Mouse (Mus musculus) myocyte (in vitro differentiated cells): ENCODE measurements around the gene Lrrc74b. TPM values are rescaled to one million over a fixed set of nuclear protein-coding genes. Genes with fewer than 3 reads are reported as not detected.

Source experiments
- H3K27me3 ChIP-seq: one replicate; pipeline ENCODE4 v1.6.1; 2011; ENCODE audit not compliant: control insufficient read depth, insufficient read depth, insufficient read length
- H3K36me3 ChIP-seq: one replicate; pipeline ENCODE4 v1.6.1; 2011; ENCODE audit not compliant: control insufficient read depth, insufficient read depth
- H3K4me2 ChIP-seq: one replicate; pipeline ENCODE4 v1.6.1; 2011; ENCODE audit warnings: low read depth, control low read depth
- H3K4me3 ChIP-seq: one replicate; pipeline ENCODE4 v1.5.1; 2011; ENCODE audit warnings: mild to moderate bottlenecking, control low read depth, moderate library complexity
- H3K79me2 ChIP-seq: one replicate; pipeline ENCODE4 v1.6.1; 2011; ENCODE audit not compliant: control insufficient read depth, insufficient read depth
- H3ac ChIP-seq: one replicate; pipeline ENCODE4 v1.6.1; 2011; ENCODE audit not compliant: control insufficient read depth, insufficient read length
- CEBPB ChIP-seq: IDR thresholded peaks from 2 replicates; pipeline ENCODE4 v1.6.1; 2011; ENCODE audit warnings: mild to moderate bottlenecking, moderate library complexity; ENCODE audit not compliant: poor library complexity, insufficient read depth, severe bottlenecking
- E2F4 ChIP-seq: IDR thresholded peaks from one replicate; pipeline ENCODE4 v1.6.1; 2011; ENCODE audit warnings: mild to moderate bottlenecking, control low read depth, moderate library complexity; ENCODE audit not compliant: insufficient read depth
- MAX ChIP-seq: IDR thresholded peaks from one replicate; pipeline ENCODE4 v1.6.1; 2011; ENCODE audit warnings: low read depth, mild to moderate bottlenecking, control low read depth
- MYOD1 ChIP-seq, 3 experiments: IDR thresholded peaks; one replicate each; pipeline ENCODE4 v1.6.1; 2011; ENCODE audit warnings: control low read depth in 2 of 3, low read depth in 2 of 3, mild to moderate bottlenecking in 2 of 3, moderate library complexity in 1 of 3; ENCODE audit not compliant: insufficient read length in 2 of 3, control insufficient read depth in 1 of 3
- MYOG ChIP-seq, 3 experiments: IDR thresholded peaks; one replicate each; pipeline ENCODE4 v1.6.1; 2011; ENCODE audit warnings: control low read depth in 2 of 3, low read depth in 2 of 3, mild to moderate bottlenecking in 2 of 3; ENCODE audit not compliant: insufficient read length in 2 of 3, control insufficient read depth in 1 of 3, insufficient read depth in 1 of 3
- POLR2A ChIP-seq: IDR thresholded peaks from one replicate; pipeline ENCODE4 v1.6.1; 2011; ENCODE audit warnings: low read depth, mild to moderate bottlenecking, control low read depth, moderate library complexity; ENCODE audit not compliant: insufficient read length
- POLR2AphosphoS2 ChIP-seq: IDR thresholded peaks from one replicate; pipeline ENCODE4 v1.6.1; 2011; ENCODE audit warnings: low read depth, control low read depth; ENCODE audit not compliant: insufficient read length
- REST ChIP-seq: IDR thresholded peaks from one replicate; pipeline ENCODE4 v1.6.1; 2011; ENCODE audit warnings: mild to moderate bottlenecking, control low read depth, moderate library complexity; ENCODE audit not compliant: insufficient read depth, insufficient read length
- SRF ChIP-seq: IDR thresholded peaks from one replicate; pipeline ENCODE4 v1.6.1; 2011; ENCODE audit warnings: low read depth; ENCODE audit not compliant: control insufficient read depth, insufficient read length
- TCF12 ChIP-seq: IDR thresholded peaks from one replicate; pipeline ENCODE4 v1.6.1; 2011; ENCODE audit warnings: mild to moderate bottlenecking, control low read depth; ENCODE audit not compliant: poor library complexity, insufficient read depth, severe bottlenecking
- TCF3 ChIP-seq: IDR thresholded peaks from one replicate; pipeline ENCODE4 v1.6.1; 2011; ENCODE audit warnings: low read depth, control low read depth; ENCODE audit not compliant: insufficient read length
- USF1 ChIP-seq: IDR thresholded peaks from one replicate; pipeline ENCODE4 v1.6.1; 2011; ENCODE audit warnings: low read depth, mild to moderate bottlenecking, control low read depth, moderate library complexity
- polyA plus RNA-seq: library from polyadenylated mRNA; unstranded; fragments of >200 nt; fragmentation: generic; extraction: Trizol; gene quantifications from one replicate; pipeline ENCODE4 v1.2.1, GENCODE M21; 2012; ENCODE audit warnings: missing spikeins

Gene Lrrc74b
- polyA plus RNA-seq, 1 experiment = 0.08 TPM

DNA sequence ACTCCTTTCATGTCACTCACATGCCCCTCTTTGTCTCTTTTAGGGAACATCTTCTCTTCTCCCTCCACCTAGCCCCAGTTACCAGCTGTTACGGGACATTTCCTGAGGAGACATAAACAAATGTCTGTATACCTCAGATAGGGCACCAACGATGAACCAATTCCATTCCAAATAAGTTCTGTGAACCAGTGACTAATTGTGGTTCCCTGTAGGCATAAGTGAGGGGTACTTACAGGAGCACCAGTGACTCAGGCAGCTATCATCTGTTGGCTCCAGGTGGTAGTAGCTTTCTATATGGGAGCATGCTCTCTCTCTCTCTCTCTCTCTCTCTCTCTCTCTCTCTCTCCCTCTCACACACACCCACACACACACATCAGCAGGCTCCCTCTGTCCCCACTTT, 3.2 kb upstream of the Lrrc74b start:
- Histone ChIP-seq H3K4me3 (no peak overlapping the region), H3K79me2 (no peaks in the 10 kb centered on the region), H3K27me3 (no peaks in the 10 kb centered on the region), H3K4me2 (peak overlapping the region; percentile 100), H3ac (no peak overlapping the region), H3K36me3 (no peaks in the 10 kb centered on the region)
- TF ChIP-seq USF1 (no peak), REST (no peak), MYOD1 (IDR thresholded peaks at IDR 0.05; ENCODE audit: control insufficient read depth in 1 of 3, insufficient read length in 2 of 3, low read depth in 2 of 3) (peak in 1 of 3 experiments; percentile 28), TCF3 (no peak), POLR2A (no peak), MYOG (IDR thresholded peaks at IDR 0.05; ENCODE audit: control insufficient read depth in 1 of 3, insufficient read depth in 1 of 3, insufficient read length in 2 of 3, low read depth in 2 of 3) (no peak)

- Histone ChIP-seq H3K36me3 (no peaks in the 10 kb centered on the region), H3ac (no peak overlapping the region), H3K4me3 (no peak overlapping the region), H3K79me2 (no peaks in the 10 kb centered on the region), H3K27me3 (no peaks in the 10 kb centered on the region), H3K4me2 (peak overlapping the region; percentile 100)
- TF ChIP-seq REST = no peak
Measured at GRCm38 (mm10) chr16:17563580-17563979, 2.5 kb upstream of the Lrrc74b start.

GRCm38 (mm10) chr16:17561751-17562208, 733 bp upstream of the Lrrc74b start, which contains the start of gene P2rx6:
P2rx6 (plus strand) TSS chr16:17561885.
- H3K36me3 ChIP-seq = no peaks in the 10 kb centered on the region
- no peaks in the 10 kb centered on the region for H3K79me2 ChIP-seq
- peak within 1 kb of the TSS; percentile 100 for H3K4me2 ChIP-seq
- peak within 1 kb of the TSS; percentile 22 for H3K4me3 ChIP-seq
- H3K27me3 ChIP-seq = no peaks in the 10 kb centered on the region
- peak; percentile 0 to 67 (median 28) for TF ChIP-seq MYOG (IDR thresholded peaks at IDR 0.05; ENCODE audit: control insufficient read depth in 1 of 3, insufficient read depth in 1 of 3, insufficient read length in 2 of 3, low read depth in 2 of 3)
- TF ChIP-seq SRF = peak; percentile 54
- TF ChIP-seq POLR2AphosphoS2 = no peak
- no peak for TF ChIP-seq E2F4
- TF ChIP-seq MYOD1 (IDR thresholded peaks at IDR 0.05; ENCODE audit: control insufficient read depth in 1 of 3, insufficient read length in 2 of 3, low read depth in 2 of 3) = peak in 2 of 3 experiments; percentile 53 to 57
- TF ChIP-seq REST = no peak
- peak; percentile 54 for TF ChIP-seq POLR2A
- TF ChIP-seq CEBPB = 0 out of 2 replicates have a peak, but pooled peaks have one; percentile 21
- no peak within 1 kb of the TSS for H3ac ChIP-seq

DNA sequence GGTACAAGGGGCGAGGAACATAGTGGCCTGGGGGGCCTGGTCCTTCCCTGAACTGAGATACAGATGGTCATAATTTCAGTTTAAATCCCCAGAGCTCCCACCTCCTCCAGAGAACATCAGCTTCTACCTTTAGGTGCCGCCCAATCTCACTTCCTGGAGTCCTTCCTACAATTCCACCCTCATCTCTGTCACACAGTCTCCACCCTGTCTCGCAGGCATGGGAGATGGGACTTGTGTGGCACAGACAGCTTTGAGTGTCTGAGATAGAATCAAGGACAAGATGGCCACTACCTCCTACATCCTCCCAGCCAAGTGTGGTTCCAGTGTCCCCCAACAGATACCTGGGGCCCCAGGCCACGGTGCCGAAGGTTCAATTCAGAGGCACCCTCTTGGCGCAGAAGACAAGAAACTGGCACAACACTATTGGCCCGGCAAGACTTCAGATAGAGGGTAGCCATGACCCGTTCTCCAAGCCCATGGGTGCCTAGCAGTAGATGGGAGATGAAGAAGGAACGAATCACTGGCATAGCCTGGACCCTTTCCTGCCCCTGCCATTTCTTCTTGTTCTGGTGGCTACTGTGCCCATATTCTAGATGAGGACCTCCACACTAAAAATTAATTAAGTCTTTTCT, 1.5 kb downstream of the Lrrc74b start:
- Histone ChIP-seq H3ac (no peak overlapping the region), H3K79me2 (no peaks in the 10 kb centered on the region), H3K36me3 (no peaks in the 10 kb centered on the region), H3K4me3 (no peak overlapping the region), H3K4me2 (no peak overlapping the region), H3K27me3 (no peaks in the 10 kb centered on the region)
- no peak for TF ChIP-seq TCF12
- no peak for TF ChIP-seq POLR2A
- TF ChIP-seq MAX = no peak
- no peak for TF ChIP-seq REST
- TF ChIP-seq CEBPB = no peak
- no peak for TF ChIP-seq MYOG (IDR thresholded peaks at IDR 0.05; ENCODE audit: control insufficient read depth in 1 of 3, insufficient read depth in 1 of 3, insufficient read length in 2 of 3, low read depth in 2 of 3)
- no peak for TF ChIP-seq MYOD1 (IDR thresholded peaks at IDR 0.05; ENCODE audit: control insufficient read depth in 1 of 3, insufficient read length in 2 of 3, low read depth in 2 of 3)
- TF ChIP-seq POLR2AphosphoS2 = no peak
- no peak for TF ChIP-seq USF1
- no peak for TF ChIP-seq SRF
- no peak for TF ChIP-seq E2F4
- TF ChIP-seq TCF3 = no peak

GRCm38 (mm10) chr16:17558811-17559210, 2.2 kb downstream of the Lrrc74b start:
- Histone ChIP-seq H3K27me3 (no peaks in the 10 kb centered on the region), H3K4me3 (no peak overlapping the region), H3ac (no peak overlapping the region), H3K36me3 (no peaks in the 10 kb centered on the region), H3K4me2 (no peak overlapping the region), H3K79me2 (no peaks in the 10 kb centered on the region)
- TF ChIP-seq CEBPB = no peak
- TF ChIP-seq TCF12 = no peak
- TF ChIP-seq E2F4 = no peak
